Mouse (Mus musculus) frontal cortex, postnatal 14 days (tissue): ENCODE measurements around the gene Klhl35.

Source experiments
- DNase-seq, 2 experiments: peaks; one replicate each; pipeline ENCODE4 v3.0.0; 2022; ENCODE audit warnings: low spot score in 2 of 2

Gene Klhl35

GRCm38 (mm10) chr7:99465811-99466210 lies at the start of gene Klhl35:
Klhl35 (plus strand) TSS chr7:99466004.
- DNase-seq, result no peak

- no peak for DNase-seq
Measured at GRCm38 (mm10) chr7:99419311-99419710, 46.5 kb upstream of the Klhl35 start.

- DNase-seq, result no peak
Measured at GRCm38 (mm10) chr7:99421006-99421405, 44.8 kb upstream of the Klhl35 start.

- DNase-seq, result no peak
Measured at GRCm38 (mm10) chr7:99424538-99425155, 41.2 kb upstream of the Klhl35 start.

GRCm38 (mm10) chr7:99425706-99426105 lies 40.1 kb upstream of the Klhl35 start:
- DNase-seq, result no peak

GRCm38 (mm10) chr7:99427031-99427430 lies 38.8 kb upstream of the Klhl35 start:
- no peak for DNase-seq

- DNase-seq, result no peak
Measured at GRCm38 (mm10) chr7:99427987-99428386, 37.8 kb upstream of the Klhl35 start.

- no peak for DNase-seq
Measured at GRCm38 (mm10) chr7:99428836-99429235, 37.0 kb upstream of the Klhl35 start.

GRCm38 (mm10) chr7:99429786-99430185 lies 36.0 kb upstream of the Klhl35 start:
- no peak for DNase-seq

- DNase-seq, result no peak
Measured at GRCm38 (mm10) chr7:99430246-99430645, 35.6 kb upstream of the Klhl35 start.

GRCm38 (mm10) chr7:99432248-99432647 lies 33.6 kb upstream of the Klhl35 start:
- peak in 1 of 2 experiments; percentile 32 for DNase-seq

- DNase-seq, result no peak
Measured at GRCm38 (mm10) chr7:99432863-99433262, 32.9 kb upstream of the Klhl35 start.

GRCm38 (mm10) chr7:99434672-99435250 lies 31.0 kb upstream of the Klhl35 start:
- DNase-seq, result no peak

GRCm38 (mm10) chr7:99436530-99436929 lies 29.3 kb upstream of the Klhl35 start:
- DNase-seq, result no peak

GRCm38 (mm10) chr7:99438881-99439280 lies 26.9 kb upstream of the Klhl35 start:
- no peak for DNase-seq

- no peak for DNase-seq
Measured at GRCm38 (mm10) chr7:99441534-99442072, 24.2 kb upstream of the Klhl35 start.

- DNase-seq, result no peak
Measured at GRCm38 (mm10) chr7:99443164-99443563, 22.6 kb upstream of the Klhl35 start.

- DNase-seq, result no peak
Measured at GRCm38 (mm10) chr7:99444012-99444411, 21.8 kb upstream of the Klhl35 start.

GRCm38 (mm10) chr7:99445833-99446232 lies 20.0 kb upstream of the Klhl35 start:
- no peak for DNase-seq

GRCm38 (mm10) chr7:99447323-99447722 lies 18.5 kb upstream of the Klhl35 start:
- no peak for DNase-seq

- DNase-seq, result no peak
Measured at GRCm38 (mm10) chr7:99448619-99449018, 17.2 kb upstream of the Klhl35 start.

- DNase-seq, result no peak
Measured at GRCm38 (mm10) chr7:99449063-99449462, 16.7 kb upstream of the Klhl35 start.

- no peak for DNase-seq
Measured at GRCm38 (mm10) chr7:99449751-99450150, 16.1 kb upstream of the Klhl35 start.
